Mouse (Mus musculus) liver, embryonic 16.5 days (tissue): ENCODE measurements around the gene Med25. TPM values are rescaled to one million over a fixed set of nuclear protein-coding genes. Genes with fewer than 3 reads are reported as not detected.

Experiments used
- ATAC-seq: fragments of 200-750 bp; cut with Nextera tagmentation; 2 replicates; pipeline ENCODE4 v1.8.0; 2017; ENCODE audit warnings: low read depth, mild to moderate bottlenecking, moderate number of reproducible peaks, moderate library complexity
- H3K27ac ChIP-seq: fragments of 300-500 bp; sonication (generic); 2 replicates; pipeline ENCODE4 v1.5.1; 2014; ENCODE audit warnings: mild to moderate bottlenecking, low read length
- H3K27me3 ChIP-seq: fragments of 300-500 bp; sonication (generic); 2 replicates; pipeline ENCODE4 v1.6.1; 2014; ENCODE audit warnings: low read depth, low read length, mixed read lengths; ENCODE audit not compliant: control insufficient read depth, insufficient read depth
- H3K36me3 ChIP-seq: fragments of 300-500 bp; sonication (generic); 2 replicates; pipeline ENCODE4 v1.6.1; 2014; ENCODE audit warnings: mild to moderate bottlenecking; ENCODE audit not compliant: control insufficient read depth, insufficient read depth
- H3K4me1 ChIP-seq: fragments of 300-500 bp; sonication (generic); 2 replicates; pipeline ENCODE4 v1.6.1; 2014; ENCODE audit warnings: low read depth, low read length, mixed read lengths; ENCODE audit not compliant: control insufficient read depth
- H3K4me2 ChIP-seq: fragments of 300-500 bp; sonication (generic); 2 replicates; pipeline ENCODE4 v1.6.1; 2014; ENCODE audit warnings: low read depth, low read length, mixed read lengths
- H3K4me3 ChIP-seq: fragments of 300-500 bp; sonication (generic); 2 replicates; pipeline ENCODE4 v1.5.1; 2014; ENCODE audit warnings: low read depth, mild to moderate bottlenecking, low read length
- H3K9ac ChIP-seq: fragments of 300-500 bp; sonication (generic); 2 replicates; pipeline ENCODE4 v1.6.1; 2014; ENCODE audit warnings: low read depth, low read length
- H3K9me3 ChIP-seq: fragments of 300-500 bp; sonication (generic); replicated peaks from 2 replicates; pipeline ENCODE4 v1.6.1; 2016; ENCODE audit warnings: low read length; ENCODE audit not compliant: control insufficient read depth
- WGBS: fragments of 180-500 bp; shearing (Covaris S2); extraction: QIAGEN DNeasy Blood & Tissue Kit; methylation state at CpG from one replicate; pipeline ENCODE4 v1.1.7; 2014; ENCODE audit not compliant: insufficient replicate concordance; 5-methylcytosine and 5-hydroxymethylcytosine counted together
- polyA plus RNA-seq: library from polyadenylated mRNA; unstranded; fragments of >200 nt; fragmentation: Nextera tagmentation; extraction: Ambion mirVana; gene quantifications from 2 replicates; pipeline ENCODE4 v1.2.1, GENCODE M21; 2015

Med25 gene
- polyA plus RNA-seq, 1 experiment from 2014 or later: 53.0 TPM

DNA sequence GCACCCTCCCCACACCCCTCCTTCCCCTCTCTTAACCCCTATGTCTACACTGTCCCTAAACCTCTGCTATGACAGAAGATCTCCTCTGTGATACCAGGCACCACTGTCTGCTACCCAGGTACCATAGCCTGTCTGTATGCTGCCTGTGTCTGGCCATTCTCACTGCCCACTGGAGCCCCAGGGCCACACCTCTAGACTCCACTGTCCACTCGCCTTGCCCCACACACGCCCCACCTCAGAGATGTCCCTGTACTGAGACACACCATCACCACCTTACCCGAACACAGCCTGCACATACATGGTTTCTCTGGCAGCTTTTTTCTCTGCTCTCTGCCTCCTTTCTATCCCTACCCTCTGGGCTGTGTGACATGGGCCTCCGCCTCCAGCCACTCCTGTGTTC, 24.4 kb upstream of the Med25 start:
- Histone ChIP-seq H3K4me3 (no peak overlapping the region), H3K27ac (no peak overlapping the region), H3K9me3 (no peaks in the 10 kb centered on the region), H3K4me2 (no peak overlapping the region), H3K27me3 (no peaks in the 10 kb centered on the region), H3K4me1 (peaks cover 19% of the 10 kb centered on the region), H3K36me3 (peaks cover 39% of the 10 kb centered on the region), H3K9ac (no peak overlapping the region)
- 88% methylated on average over 4 of the region's 4 CpGs for WGBS
- no peak; the same call in 1 of the 2 replicates for ATAC-seq

DNA sequence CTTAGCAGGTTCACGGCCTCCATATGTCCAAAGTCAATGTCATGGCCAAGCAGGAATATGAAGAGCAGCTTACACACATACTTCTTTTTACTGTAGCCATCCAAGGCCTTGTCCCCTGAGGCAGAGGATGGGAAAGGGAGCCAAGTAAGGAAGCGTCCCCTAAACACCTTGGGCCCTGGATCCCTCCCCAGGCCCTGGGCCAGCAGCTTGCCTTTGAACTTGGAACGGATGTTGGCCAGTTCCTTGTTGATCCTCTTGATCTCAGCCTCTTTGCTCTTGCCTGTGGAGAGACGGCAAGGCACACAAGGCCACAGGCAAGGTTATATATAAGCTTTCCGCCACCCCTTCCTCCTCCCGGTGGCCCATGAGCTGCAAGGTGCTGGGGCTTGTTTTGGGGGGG, 23.7 kb upstream of the Med25 start:
- 79% methylated on average over 6 of the region's 6 CpGs for WGBS
- Histone ChIP-seq H3K9me3 (no peaks in the 10 kb centered on the region), H3K9ac (no peak overlapping the region), H3K4me3 (no peak overlapping the region), H3K27ac (no peak overlapping the region), H3K27me3 (no peaks in the 10 kb centered on the region), H3K4me1 (peaks cover 19% of the 10 kb centered on the region), H3K4me2 (no peak overlapping the region), H3K36me3 (peaks cover 37% of the 10 kb centered on the region)
- ATAC-seq: no peak

DNA sequence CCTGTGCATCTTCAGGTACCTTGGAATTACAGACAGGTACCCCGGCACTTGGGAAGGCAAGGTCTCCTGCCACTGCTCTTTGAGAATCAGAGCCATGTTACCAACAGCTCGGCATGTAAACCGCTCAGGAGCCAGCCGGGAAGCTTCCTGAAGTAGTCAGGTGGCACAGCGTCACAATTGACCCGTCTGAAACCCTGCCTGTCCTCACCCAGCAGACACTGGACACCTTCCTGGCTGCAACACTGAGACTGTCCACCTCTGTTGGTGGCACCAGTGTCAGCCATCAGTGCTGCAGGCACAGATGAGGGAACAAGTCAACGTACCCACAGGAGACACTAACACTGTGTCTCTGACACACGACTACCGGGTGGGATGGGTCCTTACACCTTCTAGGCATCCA, 22.8 kb upstream of the Med25 start:
- H3K4me3 ChIP-seq: no peak overlapping the region
- WGBS: 89% methylated on average over 9 of the region's 9 CpGs
- H3K27me3 ChIP-seq: no peaks in the 10 kb centered on the region
- no peak for ATAC-seq
- H3K36me3 ChIP-seq: peaks cover 43% of the 10 kb centered on the region
- H3K27ac ChIP-seq: no peak overlapping the region
- H3K9me3 ChIP-seq: no peaks in the 10 kb centered on the region
- no peak overlapping the region for H3K4me2 ChIP-seq
- H3K4me1 ChIP-seq: peaks cover 19% of the 10 kb centered on the region
- no peak overlapping the region for H3K9ac ChIP-seq

DNA sequence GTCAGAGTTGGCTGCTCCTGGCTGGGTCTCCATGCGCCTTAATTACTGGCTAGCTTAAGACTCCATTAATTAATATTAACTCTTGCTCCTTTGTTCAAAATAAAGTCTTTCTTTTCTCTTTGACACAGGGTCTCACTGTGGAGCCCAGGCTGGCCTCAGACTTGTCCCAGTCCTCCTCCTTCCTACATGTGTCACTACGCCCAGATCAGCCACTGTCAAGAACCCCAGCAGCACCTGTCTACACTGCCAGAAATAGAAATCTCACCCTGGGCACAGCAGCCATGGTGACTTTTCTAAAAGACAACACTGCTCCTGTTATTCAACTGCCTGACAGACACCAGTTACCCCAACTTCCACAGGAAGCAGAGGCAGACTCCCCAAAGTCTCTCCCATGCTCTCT, 21.9 kb upstream of the Med25 start:
- Histone ChIP-seq H3K4me3 (no peak overlapping the region), H3K4me1 (peaks cover 19% of the 10 kb centered on the region), H3K9me3 (no peaks in the 10 kb centered on the region), H3K4me2 (no peak overlapping the region), H3K9ac (no peak overlapping the region), H3K36me3 (peaks cover 40% of the 10 kb centered on the region), H3K27me3 (no peaks in the 10 kb centered on the region), H3K27ac (no peak overlapping the region)
- 82% methylated on average over 2 of the region's 2 CpGs for whole genome bisulfite sequencing
- ATAC-seq: no peak

DNA sequence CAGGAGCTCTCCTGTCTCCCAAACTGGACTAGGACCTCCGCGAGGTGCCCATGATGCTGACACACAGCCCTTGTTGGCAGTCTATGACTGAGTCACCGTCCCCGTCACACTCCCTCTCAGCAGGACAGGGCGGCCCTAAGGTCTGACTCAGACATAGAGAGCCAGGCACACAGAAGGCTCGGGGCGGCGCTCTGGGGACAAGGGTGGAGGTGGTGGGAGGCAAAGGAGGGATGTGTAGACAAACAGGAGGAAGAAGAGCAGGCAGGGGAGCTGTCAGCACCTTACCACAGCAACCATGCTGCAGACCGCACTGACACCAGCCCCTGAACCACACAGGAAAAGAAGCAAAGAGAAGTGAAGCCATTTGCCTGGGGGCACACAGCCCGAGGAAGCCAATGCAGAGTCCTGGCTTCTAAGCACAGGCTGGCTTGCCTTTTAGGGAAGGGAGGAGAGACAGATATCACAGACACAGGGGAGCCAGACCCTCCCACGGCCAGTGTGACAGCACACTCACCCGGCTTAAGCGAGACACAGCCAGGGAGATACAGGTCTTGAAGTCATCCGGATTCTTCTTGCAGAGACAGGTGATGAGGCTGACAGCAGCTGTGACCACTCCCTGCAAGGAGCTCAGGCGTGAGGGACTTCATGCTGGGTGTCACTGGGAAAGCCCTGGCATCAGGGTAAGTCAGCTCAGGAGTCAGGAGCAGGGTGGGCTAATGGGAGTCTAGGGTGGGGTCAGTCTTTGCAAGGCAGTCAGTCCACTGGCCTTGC, 16.4 kb upstream of the Med25 start:
- Histone ChIP-seq H3K4me3 (no peak overlapping the region), H3K4me1 (no peaks in the 10 kb centered on the region; the same call in 1 of the 2 replicates), H3K9me3 (no peaks in the 10 kb centered on the region), H3K9ac (no peak overlapping the region), H3K27ac (no peak overlapping the region), H3K36me3 (peaks cover 59% of the 10 kb centered on the region), H3K4me2 (no peak overlapping the region), H3K27me3 (no peaks in the 10 kb centered on the region)
- ATAC-seq: no peak
- WGBS: 76% methylated on average over 15 of the region's 15 CpGs

DNA sequence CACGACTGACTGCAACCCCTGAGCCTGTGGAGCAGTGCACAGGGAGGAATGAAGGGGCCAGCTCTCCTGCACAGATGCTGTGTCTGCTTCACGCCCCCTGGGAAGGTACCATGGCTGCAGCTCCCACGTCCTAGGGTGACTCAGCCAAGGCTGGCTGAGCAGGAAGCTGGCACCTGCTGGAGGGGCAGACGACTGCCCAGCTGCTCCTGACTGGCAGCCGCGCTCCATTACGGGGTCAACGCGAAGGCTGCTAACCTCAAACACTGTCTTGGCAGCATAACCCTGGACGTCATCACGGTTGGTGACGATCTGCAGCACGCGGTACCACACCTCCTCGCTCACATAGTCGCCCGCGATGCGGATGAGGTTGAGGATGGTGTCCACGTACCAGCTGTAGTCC, 12.9 kb upstream of the Med25 start:
- peaks cover 63% of the 10 kb centered on the region for H3K36me3 ChIP-seq
- no peaks in the 10 kb centered on the region for H3K9me3 ChIP-seq
- no peak overlapping the region for H3K27ac ChIP-seq
- H3K4me1 ChIP-seq: peaks cover 16% of the 10 kb centered on the region
- no peak overlapping the region for H3K9ac ChIP-seq
- H3K27me3 ChIP-seq: no peaks in the 10 kb centered on the region
- no peak overlapping the region for H3K4me3 ChIP-seq
- ATAC-seq: no peak
- no peak overlapping the region for H3K4me2 ChIP-seq
- WGBS: 87% methylated on average over 20 of the region's 20 CpGs

DNA sequence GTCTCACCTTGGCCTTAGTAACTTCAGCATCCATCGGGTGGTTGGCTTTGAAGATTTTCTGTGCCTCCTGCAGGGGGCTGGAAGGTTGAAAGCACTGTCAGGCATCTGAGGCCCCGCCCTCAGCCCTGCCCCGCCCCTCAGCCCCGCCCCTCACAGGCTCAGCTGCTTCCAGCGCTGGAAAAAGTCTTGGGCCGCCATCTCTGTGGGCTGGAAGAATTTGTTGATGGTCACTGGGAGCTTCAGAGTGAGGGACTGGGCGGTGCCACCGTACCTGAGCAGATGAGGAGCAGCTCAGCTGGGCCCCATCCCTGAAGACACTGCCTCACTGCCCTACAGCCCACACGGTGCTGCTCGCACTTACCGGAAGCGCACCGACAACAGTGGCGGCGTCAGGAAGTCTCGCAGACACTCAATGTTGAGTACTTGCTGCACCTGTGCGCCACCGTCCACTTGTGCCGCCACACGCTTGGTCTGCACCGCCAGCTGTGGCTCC, 8.8 kb upstream of the Med25 start:
- no peak overlapping the region for H3K9ac ChIP-seq
- no peaks in the 10 kb centered on the region for H3K27me3 ChIP-seq
- H3K27ac ChIP-seq: no peak overlapping the region
- no peaks in the 10 kb centered on the region for H3K9me3 ChIP-seq
- peaks cover 41% of the 10 kb centered on the region for H3K4me1 ChIP-seq
- ATAC-seq: peak; percentile 54
- whole genome bisulfite sequencing: 21% methylated on average over 21 of the region's 21 CpGs
- peaks cover 57% of the 10 kb centered on the region for H3K36me3 ChIP-seq
- peak overlapping the region; percentile 33 for H3K4me3 ChIP-seq
- H3K4me2 ChIP-seq: peak overlapping the region; percentile 24

DNA sequence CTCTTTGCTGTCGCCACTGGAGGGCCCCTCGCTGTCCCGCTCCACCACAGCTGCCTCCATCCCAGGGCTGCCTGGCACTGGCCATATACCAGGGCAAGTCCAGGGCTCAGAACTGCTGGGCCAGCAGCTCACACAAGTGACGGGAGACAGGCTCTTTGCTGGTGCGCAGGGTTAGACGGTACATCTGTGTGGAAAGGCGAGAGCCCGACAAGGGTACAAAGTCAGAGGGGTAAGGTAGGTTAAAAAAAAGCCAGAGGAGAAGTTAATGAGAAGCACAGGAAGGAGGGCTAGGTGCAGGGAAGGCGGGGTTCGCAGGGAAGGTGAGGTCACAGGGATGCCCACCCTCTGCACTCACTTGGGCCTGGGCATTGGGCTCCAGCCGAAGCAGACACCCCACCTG, 8.1 kb upstream of the Med25 start:
- Histone ChIP-seq H3K4me1 (peaks cover 46% of the 10 kb centered on the region), H3K36me3 (peaks cover 51% of the 10 kb centered on the region), H3K9ac (no peak overlapping the region), H3K9me3 (no peaks in the 10 kb centered on the region), H3K27ac (no peak overlapping the region), H3K4me2 (no peak overlapping the region), H3K27me3 (no peaks in the 10 kb centered on the region), H3K4me3 (no peak overlapping the region)
- WGBS: 89% methylated on average over 11 of the region's 11 CpGs
- no peak for ATAC-seq

DNA sequence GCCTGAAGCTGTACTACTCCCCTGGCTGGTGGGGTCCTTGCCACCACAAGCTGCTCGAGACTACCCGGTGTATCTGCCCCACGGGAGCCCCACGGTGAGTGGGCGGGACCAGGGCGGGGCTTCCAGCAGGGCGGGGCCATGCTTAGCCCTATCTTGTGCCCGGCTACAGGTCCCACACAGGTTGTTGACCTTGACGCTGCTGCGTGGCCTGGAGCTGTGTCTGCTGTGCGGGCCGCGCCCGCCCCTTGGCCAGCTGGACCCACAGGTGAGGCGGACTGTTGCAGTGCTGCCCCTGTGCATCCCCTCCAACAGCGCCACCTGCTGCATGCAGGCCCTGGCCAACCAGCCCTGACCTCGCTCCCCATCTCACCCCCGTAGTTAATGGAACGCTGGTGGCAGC, 6.1 kb upstream of the Med25 start:
- Histone ChIP-seq H3K4me2 (0 out of 2 replicates have a peak overlapping the region, but pooled peaks have one; percentile 24), H3K27ac (peak overlapping the region; percentile 37; the same call in 1 of the 2 replicates), H3K36me3 (peaks cover 32% of the 10 kb centered on the region), H3K9ac (no peak overlapping the region), H3K27me3 (no peaks in the 10 kb centered on the region), H3K4me3 (no peak overlapping the region), H3K9me3 (no peaks in the 10 kb centered on the region), H3K4me1 (peaks cover 50% of the 10 kb centered on the region)
- WGBS: 39% methylated on average over 19 of the region's 19 CpGs
- peak; percentile 35 for ATAC-seq
